Mouse (Mus musculus): Measurements from ENCODE around the gene Pacsin3. TPM values are rescaled to one million over a fixed set of nuclear protein-coding genes. Genes with fewer than 3 reads are reported as not detected.

The Pacsin3 gene
- total and polyA plus RNA-seq, 3 experiments: 3.4 to 6.7 TPM; not detected in 1

GRCm38 (mm10) chr2:91301836-91302235 is 46.1 kb downstream of the Pacsin3 start:
- H3K4me1 ChIP-seq (ENCODE audit: control insufficient read depth in 1 of 2, insufficient read depth in 2 of 2, low read length in 2 of 2): peaks cover 0 to 11% of the 10 kb centered on the region in 2 experiments; a peak in 3 of 4 replicates
- no peak overlapping the region for H3K4me3 ChIP-seq (ENCODE audit: control insufficient read depth in 1 of 2, insufficient read depth in 1 of 2, low read depth in 2 of 2, low read length in 2 of 2)
- H3K36me3 ChIP-seq (ENCODE audit: control insufficient read depth in 1 of 2, insufficient read depth in 2 of 2, low read length in 2 of 2): peaks cover 0 to 9% of the 10 kb centered on the region in 2 experiments; a peak in 2 of 4 replicates
- no peaks in the 10 kb centered on the region for H3K27me3 ChIP-seq (ENCODE audit: control insufficient read depth in 1 of 2, insufficient read depth in 2 of 2, low read length in 2 of 2)
- H3K27ac ChIP-seq (ENCODE audit: control insufficient read depth, low read depth, low read length): no peak overlapping the region
- H3K9me3 ChIP-seq (replicated peaks; ENCODE audit: insufficient read depth, low read length): no peaks in the 10 kb centered on the region
- H3K9ac ChIP-seq (ENCODE audit: control insufficient read depth, low read depth, low read length, poor library complexity, severe bottlenecking): no peak overlapping the region
- no peak for TF ChIP-seq ETS1 (IDR thresholded peaks at IDR 0.05; ENCODE audit: low read depth, low read length)
- TF ChIP-seq HCFC1 (IDR thresholded peaks at IDR 0.05; ENCODE audit: low read depth, low read length): no peak
- no peak for TF ChIP-seq UBTF (IDR thresholded peaks at IDR 0.05; ENCODE audit: borderline replicate concordance, insufficient read depth, low read depth, low read length)
- TF ChIP-seq CTCF (IDR thresholded peaks at IDR 0.05 in 2 of 3, conservative IDR thresholded peaks at IDR 0.05 in 1 of 3; ENCODE audit: control insufficient read depth in 1 of 3, insufficient read depth in 1 of 3, low read depth in 2 of 3, low read length in 3 of 3, poor library complexity in 1 of 3, severe bottlenecking in 1 of 3): peak in 1 of 3 experiments; percentile 32; a peak in 2 of 6 replicates
- TF ChIP-seq TCF12 (IDR thresholded peaks at IDR 0.05; ENCODE audit: low read depth, low read length): no peak
- peak; percentile 34; the same call in 1 of the 2 replicates for TF ChIP-seq SMC3 (IDR thresholded peaks at IDR 0.05; ENCODE audit: low read depth, low read length)
- TF ChIP-seq CHD1 (IDR thresholded peaks at IDR 0.05; ENCODE audit: low read depth, low read length): no peak
- TF ChIP-seq RAD21 (IDR thresholded peaks at IDR 0.05; ENCODE audit: low read depth, low read length): peak; percentile 16; the same call in 1 of the 2 replicates
- TF ChIP-seq MAFK (IDR thresholded peaks at IDR 0.05; ENCODE audit: borderline replicate concordance, low read depth, low read length): no peak
- no peak for TF ChIP-seq MAX (IDR thresholded peaks at IDR 0.05; ENCODE audit: low read length)
- DNase-seq (ENCODE audit: low read depth, low spot score): peak; percentile 43
- H3K79me2 ChIP-seq (ENCODE audit: control insufficient read depth, insufficient read depth, low read length, poor library complexity): no peaks in the 10 kb centered on the region

DNA sequence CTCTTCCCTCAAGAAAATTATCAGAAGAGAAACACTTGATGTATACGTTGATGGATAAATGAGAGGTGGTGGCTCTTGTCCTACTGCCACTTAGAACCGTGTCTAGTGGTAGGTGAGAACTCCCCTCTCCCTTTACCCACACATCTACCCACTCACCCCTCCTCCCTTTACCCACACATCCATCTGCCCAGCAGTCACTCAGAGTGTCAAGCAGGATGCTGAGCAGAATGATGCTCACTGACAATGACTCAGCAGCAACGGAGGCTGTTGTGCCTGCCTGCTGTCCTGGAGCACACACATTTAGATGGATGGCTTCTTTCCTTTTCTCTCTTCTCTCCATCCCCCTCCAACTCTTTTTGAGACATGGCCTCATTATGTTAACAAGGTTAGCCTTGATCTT is 47.1 kb downstream of the Pacsin3 start:
- no peak overlapping the region for H3K27ac ChIP-seq (ENCODE audit: control insufficient read depth, low read depth, low read length)
- no peaks in the 10 kb centered on the region for H3K9me3 ChIP-seq (replicated peaks; ENCODE audit: insufficient read depth, low read length)
- no peak overlapping the region for H3K9ac ChIP-seq (ENCODE audit: control insufficient read depth, low read depth, low read length, poor library complexity, severe bottlenecking)
- TF ChIP-seq ZC3H11A (IDR thresholded peaks at IDR 0.05; ENCODE audit: low read depth, low read length): no peak
- no peak for TF ChIP-seq GABPA (IDR thresholded peaks at IDR 0.05; ENCODE audit: low read depth, low read length)
- no peak for TF ChIP-seq MEF2A (IDR thresholded peaks at IDR 0.05; ENCODE audit: extremely low read depth, insufficient replicate concordance, low read depth, low read length, poor library complexity, severe bottlenecking)
- no peak for TF ChIP-seq MAFK (IDR thresholded peaks at IDR 0.05; ENCODE audit: borderline replicate concordance, low read depth, low read length)
- TF ChIP-seq TCF12 (IDR thresholded peaks at IDR 0.05; ENCODE audit: low read depth, low read length): no peak
- TF ChIP-seq POLR2AphosphoS5 (IDR thresholded peaks at IDR 0.05; ENCODE audit: borderline replicate concordance, low read depth, low read length): no peak
- no peak for TF ChIP-seq NRF1 (IDR thresholded peaks at IDR 0.05; ENCODE audit: insufficient read depth, low read depth, low read length, poor library complexity, severe bottlenecking)
- TF ChIP-seq EP300 (IDR thresholded peaks at IDR 0.05; ENCODE audit: low read depth in 1 of 2, low read length in 2 of 2): no peak
- no peak for TF ChIP-seq GATA1 (IDR thresholded peaks at IDR 0.05; ENCODE audit: low read depth, low read length)
- TF ChIP-seq ZMIZ1 (IDR thresholded peaks at IDR 0.05; ENCODE audit: low read depth, low read length): no peak
- no peak for TF ChIP-seq POLR2A (IDR thresholded peaks at IDR 0.05; ENCODE audit: control insufficient read depth in 1 of 2, insufficient read depth in 1 of 2, low read depth in 1 of 2, low read length in 2 of 2, poor library complexity in 1 of 2)
- TF ChIP-seq CTCF (IDR thresholded peaks at IDR 0.05 in 2 of 3, conservative IDR thresholded peaks at IDR 0.05 in 1 of 3; ENCODE audit: control insufficient read depth in 1 of 3, insufficient read depth in 1 of 3, low read depth in 2 of 3, low read length in 3 of 3, poor library complexity in 1 of 3, severe bottlenecking in 1 of 3): no peak
- TF ChIP-seq SIN3A (IDR thresholded peaks at IDR 0.05; ENCODE audit: low read length): no peak
- no peak for TF ChIP-seq MXI1 (IDR thresholded peaks at IDR 0.05; ENCODE audit: low read depth, low read length)
- H3K36me3 ChIP-seq (ENCODE audit: control insufficient read depth in 1 of 2, insufficient read depth in 2 of 2, low read length in 2 of 2): peaks cover 0 to 13% of the 10 kb centered on the region in 2 experiments; a peak in 2 of 4 replicates
- no peak overlapping the region for H3K4me3 ChIP-seq (ENCODE audit: control insufficient read depth in 1 of 2, insufficient read depth in 1 of 2, low read depth in 2 of 2, low read length in 2 of 2)
- H3K27me3 ChIP-seq (ENCODE audit: control insufficient read depth in 1 of 2, insufficient read depth in 2 of 2, low read length in 2 of 2): no peaks in the 10 kb centered on the region
- no peaks in the 10 kb centered on the region for H3K79me2 ChIP-seq (ENCODE audit: control insufficient read depth, insufficient read depth, low read length, poor library complexity)
- peaks cover 0 to 14% of the 10 kb centered on the region in 2 experiments; a peak in 3 of 4 replicates for H3K4me1 ChIP-seq (ENCODE audit: control insufficient read depth in 1 of 2, insufficient read depth in 2 of 2, low read length in 2 of 2)
- DNase-seq (ENCODE audit: low read depth, low spot score): no peak
